In genomic region chr8:111093865-111094718, GRCm38 (mm10) we compare ENCODE assay signal across 7 mouse cellular contexts. TPM values are rescaled to one million over a fixed set of nuclear protein-coding genes. Genes with fewer than 3 reads are reported as not detected.
A peak's percentile ranks its signal among the peaks of the same experiment; 100 is the strongest.
DNase-seq lines count a peak whose midpoint lies in the region; ATAC-seq and TF ChIP-seq lines count a peak whose summit lies in the region.

TSS of gene Pdpr (plus strand) at chr8:111094630.

- ATAC-seq in embryonic facial prominence, embryonic 12.5 days (ENCODE audit: insufficient number of reproducible peaks, insufficient read depth, low FRiP score, low TSS enrichment) = peak; percentile 88
- ATAC-seq in limb, embryonic 12.5 days (ENCODE audit: insufficient number of reproducible peaks, insufficient read depth, low FRiP score, low TSS enrichment, low read depth) = peak; percentile 83
- peak; percentile 94 for ATAC-seq in midbrain, embryonic 15.5 days (replicated peaks)

- no peaks in the 10 kb centered on the region for H3K9me3 ChIP-seq in embryonic facial prominence, embryonic 12.5 days
- H3K9me3 ChIP-seq in limb, embryonic 12.5 days = no peaks in the 10 kb centered on the region
- H3K9me3 ChIP-seq in midbrain, embryonic 15.5 days = no peaks in the 10 kb centered on the region

- 0 out of 2 replicates have a peak within 1 kb of the TSS, but pooled peaks have one; percentile 36 for H3K27ac ChIP-seq in embryonic facial prominence, embryonic 12.5 days
- peak within 1 kb of the TSS; percentile 92 for H3K27ac ChIP-seq in kidney, adult 2 months (ENCODE audit: insufficient read depth, low read depth, low read length)
- peak within 1 kb of the TSS; percentile 62 for H3K27ac ChIP-seq in limb, embryonic 12.5 days
- peak within 1 kb of the TSS; percentile 81 for H3K27ac ChIP-seq in midbrain, embryonic 15.5 days
- H3K27ac ChIP-seq in spleen, adult 2 months (ENCODE audit: insufficient read depth, low read length) = peak within 1 kb of the TSS; percentile 63

- TF ChIP-seq POLR2A in kidney, adult 2 months (IDR thresholded peaks at IDR 0.05; ENCODE audit: low read depth, low read length) = no peak
- TF ChIP-seq POLR2A in spleen, adult 2 months (IDR thresholded peaks at IDR 0.05; ENCODE audit: low read depth, low read length) = no peak

- H3K27me3 ChIP-seq in embryonic facial prominence, embryonic 12.5 days = no peaks in the 10 kb centered on the region
- H3K27me3 ChIP-seq in kidney, adult 2 months (replicated peaks; ENCODE audit: control insufficient read depth, insufficient read depth, low read length) = no peaks in the 10 kb centered on the region
- no peaks in the 10 kb centered on the region for H3K27me3 ChIP-seq in limb, embryonic 12.5 days
- no peaks in the 10 kb centered on the region for H3K27me3 ChIP-seq in midbrain, embryonic 15.5 days (replicated peaks)
- H3K27me3 ChIP-seq in spleen, adult 2 months (ENCODE audit: control insufficient read depth, insufficient read depth, low read length) = no peaks in the 10 kb centered on the region

- H3K4me3 ChIP-seq in embryonic facial prominence, embryonic 12.5 days = peak within 1 kb of the TSS; percentile 69
- H3K4me3 ChIP-seq in kidney, adult 2 months (ENCODE audit: insufficient read depth, low read depth, low read length) = peak within 1 kb of the TSS; percentile 97
- peak within 1 kb of the TSS; percentile 66 for H3K4me3 ChIP-seq in limb, embryonic 12.5 days (replicated peaks)
- peak within 1 kb of the TSS; percentile 76 for H3K4me3 ChIP-seq in midbrain, embryonic 15.5 days
- peak within 1 kb of the TSS; percentile 87 for H3K4me3 ChIP-seq in spleen, adult 2 months (ENCODE audit: extremely low read depth, insufficient read depth, insufficient read length)

- peak; percentile 96 for DNase-seq in adrenal gland, postnatal 25 days
- peak; percentile 94 to 95 for DNase-seq in heart, adult 18-20 months
- DNase-seq in kidney, adult 2 months = peak; percentile 96
- DNase-seq in spleen, adult 2 months (ENCODE audit: low read depth in 1 of 2, low spot score in 2 of 2) = peak; percentile 77 to 89

- H3K9ac ChIP-seq in embryonic facial prominence, embryonic 12.5 days = peak within 1 kb of the TSS; percentile 72
- peak within 1 kb of the TSS; percentile 70 for H3K9ac ChIP-seq in limb, embryonic 12.5 days (replicated peaks)
- peak within 1 kb of the TSS; percentile 58 for H3K9ac ChIP-seq in midbrain, embryonic 15.5 days

- H3K36me3 ChIP-seq in embryonic facial prominence, embryonic 12.5 days = no peaks in the 10 kb centered on the region
- H3K36me3 ChIP-seq in kidney, adult 2 months (ENCODE audit: control insufficient read depth, insufficient read depth, low read length) = no peaks in the 10 kb centered on the region
- H3K36me3 ChIP-seq in limb, embryonic 12.5 days = no peaks in the 10 kb centered on the region
- no peaks in the 10 kb centered on the region for H3K36me3 ChIP-seq in midbrain, embryonic 15.5 days (replicated peaks)
- no peaks in the 10 kb centered on the region for H3K36me3 ChIP-seq in spleen, adult 2 months (ENCODE audit: control insufficient read depth, insufficient read depth, low read length)

- TF ChIP-seq CTCF in kidney, adult 2 months (conservative IDR thresholded peaks at IDR 0.05; ENCODE audit: insufficient read depth, insufficient read length, low read depth, low read length) = no peak
- TF ChIP-seq CTCF in spleen, adult 2 months (IDR thresholded peaks at IDR 0.05; ENCODE audit: extremely low read depth, insufficient read depth, insufficient read length, insufficient replicate concordance) = no peak

- 6% methylated on average over 68 of the region's 72 CpGs for WGBS in embryonic facial prominence, embryonic 12.5 days
- 6% methylated on average over 70 of the region's 72 CpGs for WGBS in kidney, adult 2 months
- WGBS in limb, embryonic 12.5 days = 11% methylated on average over 33 of the region's 72 CpGs
- WGBS in midbrain, embryonic 15.5 days = 7% methylated on average over 53 of the region's 72 CpGs
- 9% methylated on average over 49 of the region's 72 CpGs for WGBS in spleen, adult 2 months

- H3K4me2 ChIP-seq in embryonic facial prominence, embryonic 12.5 days (replicated peaks) = peak within 1 kb of the TSS; percentile 81
- H3K4me2 ChIP-seq in limb, embryonic 12.5 days = peak within 1 kb of the TSS; percentile 79
- H3K4me2 ChIP-seq in midbrain, embryonic 15.5 days = peak within 1 kb of the TSS; percentile 87

- H3K4me1 ChIP-seq in embryonic facial prominence, embryonic 12.5 days = peaks cover 4% of the 10 kb centered on the region; the same call in 1 of the 2 replicates
- peaks cover 12% of the 10 kb centered on the region; the same call in 1 of the 2 replicates for H3K4me1 ChIP-seq in kidney, adult 2 months (ENCODE audit: control insufficient read depth, insufficient read depth, low read length)
- H3K4me1 ChIP-seq in limb, embryonic 12.5 days (replicated peaks) = peaks cover 5% of the 10 kb centered on the region
- peaks cover 20% of the 10 kb centered on the region for H3K4me1 ChIP-seq in midbrain, embryonic 15.5 days
- H3K4me1 ChIP-seq in spleen, adult 2 months (ENCODE audit: control insufficient read depth, insufficient read depth, insufficient read length) = peaks cover 10% of the 10 kb centered on the region

RNA-seq across cellular contexts. Expression of gene Pdpr, which starts in this region (rescaled TPM):
- 33.4 and 43.5 TPM in 2 replicates for total RNA-seq in adrenal gland, postnatal 25 days (2021)
- 12.8 and 14.3 TPM in 2 replicates for polyA plus RNA-seq in embryonic facial prominence, embryonic 12.5 days (2016; fragmentation: Nextera tagmentation; extraction: Ambion mirVana)
- total RNA-seq in heart, adult 18-20 months (2021) = 100 to 1,000 TPM; 113 to 125 TPM
- 21.5 and 26.1 TPM in 2 replicates for polyA plus RNA-seq in kidney, adult 2 months (2012; rRNA removed)
- 14.5 and 14.7 TPM in 2 replicates for polyA plus RNA-seq in limb, embryonic 12.5 days (2016; fragmentation: Nextera tagmentation; extraction: Ambion mirVana)
- polyA plus RNA-seq in midbrain, embryonic 15.5 days (2015; fragmentation: Nextera tagmentation; extraction: Ambion mirVana) = 10.4 and 10.8 TPM in 2 replicates
- 8.1 and 8.6 TPM in 2 replicates for polyA plus RNA-seq in spleen, adult 2 months (2012; rRNA removed)

Comparison
In these comparisons a context has a peak if more than half of its experiments do, and no peak if none do; other contexts are left out.
1. Peak in every context shown above with its lines: DNase-seq, ATAC-seq, H3K4me3 ChIP-seq and H3K27ac ChIP-seq.
2. H3K27ac ChIP-seq: peak in every context shown above with its lines; median percentile 92 in kidney, adult 2 months; 81 in midbrain, embryonic 15.5 days; 63 in spleen, adult 2 months; 62 in limb, embryonic 12.5 days; 36 in embryonic facial prominence, embryonic 12.5 days.